Mouse (Mus musculus) liver, postnatal 0 days (tissue): ENCODE results near the gene Socs5. TPM values are rescaled to one million over a fixed set of nuclear protein-coding genes. Genes with fewer than 3 reads are reported as not detected.

Experiments used
- ATAC-seq: fragments of 200-750 bp; cut with Nextera tagmentation; 2 replicates; pipeline ENCODE4 v1.8.0; 2017; ENCODE audit warnings: mild to moderate bottlenecking, moderate library complexity
- DNase-seq: peaks from one replicate; pipeline ENCODE4 v3.0.0-alpha.2; 2016
- H3K27ac ChIP-seq: fragments of 300-500 bp; sonication (generic); 2 replicates; pipeline ENCODE4 v1.5.1; 2014; ENCODE audit warnings: antibody characterized with exemption, moderate library complexity, mild to moderate bottlenecking, low read depth
- H3K27me3 ChIP-seq: fragments of 300-500 bp; sonication (generic); 2 replicates; pipeline ENCODE4 v1.6.1; 2014; ENCODE audit warnings: low read length, control low read depth, mixed read lengths; ENCODE audit not compliant: insufficient read depth
- H3K36me3 ChIP-seq: fragments of 300-500 bp; sonication (generic); replicated peaks from 2 replicates; pipeline ENCODE4 v1.6.1; 2014; ENCODE audit warnings: mild to moderate bottlenecking, control low read depth, low read length, moderate library complexity, mixed read lengths; ENCODE audit not compliant: insufficient read depth
- H3K4me1 ChIP-seq: fragments of 300-500 bp; sonication (generic); 2 replicates; pipeline ENCODE4 v1.6.1; 2014; ENCODE audit warnings: antibody characterized with exemption, mild to moderate bottlenecking, control low read depth; ENCODE audit not compliant: insufficient read depth
- H3K4me2 ChIP-seq: fragments of 300-500 bp; sonication (generic); 2 replicates; pipeline ENCODE4 v1.6.1; 2014; ENCODE audit warnings: low read depth, mild to moderate bottlenecking, low read length, moderate library complexity, mixed read lengths
- H3K4me3 ChIP-seq: fragments of 300-500 bp; sonication (generic); 2 replicates; pipeline ENCODE4 v1.5.1; 2014; ENCODE audit warnings: low read depth, low read length
- H3K9ac ChIP-seq: fragments of 300-500 bp; sonication (generic); replicated peaks from 2 replicates; pipeline ENCODE4 v1.6.1; 2014; ENCODE audit warnings: mild to moderate bottlenecking, moderate library complexity
- H3K9me3 ChIP-seq: fragments of 300-500 bp; sonication (generic); 2 replicates; pipeline ENCODE4 v1.6.1; 2016; ENCODE audit warnings: mild to moderate bottlenecking, control low read depth, low read length, mixed read lengths
- CTCF ChIP-seq: sonication (generic); IDR thresholded peaks from 2 replicates; pipeline ENCODE4 v1.5.1; 2016; ENCODE audit warnings: antibody characterized with exemption, low read depth
- EP300 ChIP-seq: IDR thresholded peaks from 2 replicates; pipeline ENCODE4 v1.6.1; 2016; ENCODE audit warnings: antibody characterized with exemption, low read depth, mild to moderate bottlenecking
- WGBS: fragments of 180-500 bp; shearing (Covaris S2); extraction: QIAGEN DNeasy Blood & Tissue Kit; methylation state at CpG from one replicate; pipeline ENCODE4 v1.1.7; 2014; ENCODE audit not compliant: insufficient replicate concordance; 5-methylcytosine and 5-hydroxymethylcytosine counted together
- polyA plus RNA-seq: library from polyadenylated mRNA; unstranded; fragments of >200 nt; fragmentation: Nextera tagmentation; extraction: Ambion mirVana; gene quantifications from 2 replicates; pipeline ENCODE4 v1.2.1, GENCODE M21; 2015

Gene Socs5
- polyA plus RNA-seq, 1 experiment from 2014 or later, result 1.4 TPM

DNA sequence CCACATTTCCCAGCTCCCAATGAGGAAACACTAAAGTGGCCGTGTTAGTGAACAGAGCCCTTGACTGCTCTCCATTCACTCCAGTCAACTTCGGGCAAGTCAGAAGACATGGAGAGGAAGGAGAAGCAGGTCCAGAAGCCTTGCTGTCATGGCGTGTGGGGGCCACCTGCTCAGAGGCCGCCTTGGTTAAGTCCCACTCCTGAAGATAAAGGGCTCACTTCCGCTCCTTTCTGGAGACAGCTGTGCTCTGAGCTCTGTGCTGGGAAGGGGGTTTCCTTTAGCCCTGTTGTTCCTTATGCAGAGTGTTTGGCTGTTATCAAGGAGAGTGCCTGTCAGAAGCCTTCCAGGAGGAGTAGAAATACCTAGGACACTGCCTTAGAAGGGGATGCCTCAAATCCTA lies 45.5 kb downstream of the Socs5 start:
- TF ChIP-seq CTCF, result no peak
- TF ChIP-seq EP300, result no peak
- no peaks in the 10 kb centered on the region for H3K27me3 ChIP-seq
- H3K4me2 ChIP-seq, result no peak overlapping the region
- H3K36me3 ChIP-seq, result no peaks in the 10 kb centered on the region
- no peaks in the 10 kb centered on the region for H3K9me3 ChIP-seq
- 41% methylated on average over 5 of the region's 5 CpGs for whole genome bisulfite sequencing
- no peak overlapping the region for H3K9ac ChIP-seq
- H3K27ac ChIP-seq, result no peak overlapping the region
- ATAC-seq (no peak), DNase-seq (no peak)
- H3K4me3 ChIP-seq, result no peak overlapping the region
- H3K4me1 ChIP-seq, result peaks cover 5% of the 10 kb centered on the region; the same call in 1 of the 2 replicates

DNA sequence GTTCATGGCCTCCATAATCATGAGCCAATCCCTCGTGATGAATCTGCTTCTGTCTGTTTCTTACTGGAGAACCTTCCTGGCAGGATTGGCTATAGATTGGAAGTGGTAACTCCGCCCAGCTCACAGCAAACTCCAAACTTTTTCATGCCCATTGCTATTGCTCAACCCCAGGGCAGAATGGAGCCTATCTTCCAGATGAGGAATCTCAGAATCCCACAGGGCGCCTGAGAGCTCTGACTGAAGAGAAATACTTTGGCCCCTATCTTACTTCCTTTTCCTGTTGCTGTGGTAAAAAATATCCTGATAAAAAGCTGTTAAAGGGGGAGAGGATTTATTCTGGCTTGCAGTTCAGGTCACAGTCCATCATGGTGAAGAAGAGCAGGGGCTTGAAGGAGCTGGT lies 48.2 kb downstream of the Socs5 start:
- TF ChIP-seq EP300, result no peak
- no peak for TF ChIP-seq CTCF
- Histone ChIP-seq H3K27me3 (no peaks in the 10 kb centered on the region), H3K4me1 (peaks cover 5% of the 10 kb centered on the region; the same call in 1 of the 2 replicates), H3K4me2 (no peak overlapping the region), H3K36me3 (no peaks in the 10 kb centered on the region), H3K9me3 (no peaks in the 10 kb centered on the region), H3K27ac (no peak overlapping the region), H3K9ac (no peak overlapping the region), H3K4me3 (no peak overlapping the region)
- DNase-seq (no peak), ATAC-seq (no peak)
- 43% methylated on average over 3 of the region's 3 CpGs for WGBS

DNA sequence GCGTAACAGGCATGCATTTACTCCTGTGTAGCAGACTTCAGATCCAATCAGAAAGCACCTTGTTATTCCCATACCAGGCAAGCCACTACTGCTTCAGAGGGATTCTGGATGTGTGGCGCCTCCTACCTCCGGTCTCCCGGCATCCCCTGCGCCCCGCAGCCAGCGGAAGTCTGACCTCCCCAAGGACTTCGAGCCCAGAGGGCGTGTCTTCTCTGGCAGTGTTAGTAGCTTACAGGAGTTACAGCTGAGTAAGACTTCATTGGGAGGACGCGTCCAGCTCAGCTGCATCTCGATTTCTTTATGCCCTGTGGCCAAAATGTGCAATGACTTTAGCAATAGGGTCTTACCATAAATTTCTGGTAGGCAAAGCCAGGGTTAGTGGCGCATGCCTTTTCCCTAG lies 50.3 kb downstream of the Socs5 start:
- H3K36me3 ChIP-seq, result no peaks in the 10 kb centered on the region
- H3K9ac ChIP-seq, result no peak overlapping the region
- peaks cover 5% of the 10 kb centered on the region; the same call in 1 of the 2 replicates for H3K4me1 ChIP-seq
- ATAC-seq (peak; percentile 51; the same call in 1 of the 2 replicates), DNase-seq (peak; percentile 42)
- H3K27ac ChIP-seq, result no peak overlapping the region
- no peak overlapping the region for H3K4me2 ChIP-seq
- no peaks in the 10 kb centered on the region for H3K27me3 ChIP-seq
- no peaks in the 10 kb centered on the region for H3K9me3 ChIP-seq
- 72% methylated on average over 13 of the region's 13 CpGs for WGBS
- H3K4me3 ChIP-seq, result no peak overlapping the region
- no peak; the same call in 1 of the 2 replicates for TF ChIP-seq CTCF
- TF ChIP-seq EP300, result no peak

DNA sequence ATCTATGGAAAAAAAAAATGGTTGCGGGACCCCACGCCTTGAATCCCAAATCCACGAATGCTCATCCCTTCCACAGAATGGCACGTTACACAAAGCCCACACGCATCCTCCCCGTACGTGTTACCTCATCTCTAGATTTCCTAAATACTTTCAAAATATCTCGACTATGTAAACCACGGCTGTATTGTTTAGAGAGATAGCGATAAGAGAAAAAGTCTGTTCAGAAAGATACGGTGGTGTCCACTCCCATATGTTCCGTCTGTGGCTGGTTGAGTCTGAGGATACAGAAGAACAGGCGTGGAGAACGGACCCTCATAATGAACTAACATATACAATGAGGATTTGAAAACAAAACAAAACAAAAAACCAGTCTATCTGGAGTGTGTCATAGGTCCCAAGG lies 51.1 kb downstream of the Socs5 start:
- Histone ChIP-seq H3K9me3 (no peaks in the 10 kb centered on the region), H3K4me2 (no peak overlapping the region), H3K9ac (no peak overlapping the region), H3K27me3 (no peaks in the 10 kb centered on the region), H3K4me3 (no peak overlapping the region), H3K36me3 (no peaks in the 10 kb centered on the region), H3K27ac (no peak overlapping the region), H3K4me1 (peaks cover 5% of the 10 kb centered on the region; the same call in 1 of the 2 replicates)
- DNase-seq (no peak), ATAC-seq (no peak)
- TF ChIP-seq CTCF (no peak), EP300 (no peak)
- WGBS, result 47% methylated on average over 14 of the region's 14 CpGs

DNA sequence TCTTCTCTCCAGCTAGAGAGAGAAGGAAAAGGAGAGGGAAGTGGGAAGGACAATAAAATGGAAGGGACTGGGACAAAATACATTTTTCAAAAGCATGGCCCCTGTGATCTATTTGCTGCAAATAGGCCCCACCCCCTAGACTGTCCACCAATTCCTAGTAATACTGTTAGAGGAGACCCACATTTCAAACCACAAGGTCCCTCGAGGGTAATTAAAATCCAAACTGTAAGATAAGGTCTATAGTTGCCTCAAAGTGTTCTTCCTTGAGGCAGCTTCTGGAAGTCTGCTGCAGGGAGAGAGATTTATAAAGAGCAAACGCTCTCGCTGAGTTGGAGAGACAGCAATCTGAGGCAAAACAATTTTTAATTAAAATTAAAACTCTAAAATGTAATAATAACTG lies 52.8 kb downstream of the Socs5 start:
- no peak overlapping the region for H3K27ac ChIP-seq
- TF ChIP-seq CTCF (no peak), EP300 (no peak)
- no peak for ATAC-seq
- no peak for DNase-seq
- H3K27me3 ChIP-seq, result no peaks in the 10 kb centered on the region
- WGBS, result 63% methylated on average over 3 of the region's 3 CpGs
- no peak overlapping the region for H3K9ac ChIP-seq
- H3K36me3 ChIP-seq, result no peaks in the 10 kb centered on the region
- peaks cover 5% of the 10 kb centered on the region; the same call in 1 of the 2 replicates for H3K4me1 ChIP-seq
- H3K4me3 ChIP-seq, result no peak overlapping the region
- H3K9me3 ChIP-seq, result no peaks in the 10 kb centered on the region
- no peak overlapping the region for H3K4me2 ChIP-seq

DNA sequence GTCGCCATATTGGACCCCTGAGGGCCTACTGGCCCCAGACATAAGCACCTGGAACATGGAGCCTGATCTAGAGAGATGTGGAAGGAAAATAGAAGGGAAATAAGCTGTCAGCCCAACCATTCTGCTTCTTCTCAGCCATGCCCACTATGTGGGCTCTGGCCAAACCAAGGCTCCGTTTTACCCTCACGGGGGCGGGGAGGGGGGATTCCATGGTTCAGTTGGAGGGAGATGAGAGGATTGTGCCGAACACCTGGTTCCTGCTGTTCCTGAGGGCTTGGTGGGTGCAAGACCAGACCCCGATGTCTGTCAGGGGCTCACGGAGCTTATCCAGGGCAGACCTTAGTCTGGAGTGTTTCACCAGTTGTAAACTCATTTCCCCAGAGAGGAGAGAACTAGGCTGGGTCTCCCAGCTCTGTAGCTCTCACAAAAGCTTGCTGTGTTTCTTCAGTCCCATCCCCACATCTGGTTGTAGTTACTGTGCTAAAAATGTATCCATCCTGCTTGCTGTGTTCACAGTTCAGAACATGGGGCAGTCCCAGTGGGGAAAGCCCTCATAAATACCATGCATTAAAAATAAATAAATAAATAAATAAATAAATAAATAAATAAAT lies 56.9 kb downstream of the Socs5 start:
- TF ChIP-seq EP300 (no peak), CTCF (no peak)
- H3K27me3 ChIP-seq, result no peaks in the 10 kb centered on the region
- no peak overlapping the region for H3K27ac ChIP-seq
- no peak for ATAC-seq
- H3K4me1 ChIP-seq, result no peaks in the 10 kb centered on the region
- WGBS, result 85% methylated on average over 7 of the region's 7 CpGs
- no peak overlapping the region for H3K4me3 ChIP-seq
- DNase-seq, result no peak
- no peaks in the 10 kb centered on the region for H3K9me3 ChIP-seq
- H3K36me3 ChIP-seq, result no peaks in the 10 kb centered on the region
- no peak overlapping the region for H3K9ac ChIP-seq
- H3K4me2 ChIP-seq, result no peak overlapping the region

DNA sequence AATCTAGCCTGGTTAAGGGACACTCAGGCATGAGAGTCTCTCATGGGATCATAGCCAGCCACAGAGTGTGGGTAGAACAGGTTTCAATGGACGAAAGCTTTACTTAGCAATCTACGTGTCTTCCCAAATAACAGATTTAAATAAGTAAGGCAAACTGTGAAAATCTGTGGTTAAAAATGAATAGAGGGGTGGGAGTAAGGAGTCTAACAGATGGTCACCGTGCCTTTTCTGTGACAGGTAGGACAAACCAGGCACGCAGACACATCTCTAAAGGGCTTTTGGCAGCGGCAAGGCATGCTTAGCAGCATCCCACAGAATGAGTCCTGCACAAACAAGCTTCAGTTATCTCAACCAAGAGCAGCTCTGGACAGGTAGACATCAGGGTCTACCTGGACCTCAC lies 59.9 kb downstream of the Socs5 start:
- 88% methylated on average over 5 of the region's 5 CpGs for WGBS
- Histone ChIP-seq H3K36me3 (no peaks in the 10 kb centered on the region), H3K4me2 (no peak overlapping the region), H3K9me3 (no peaks in the 10 kb centered on the region), H3K4me1 (no peaks in the 10 kb centered on the region), H3K27me3 (no peaks in the 10 kb centered on the region), H3K4me3 (no peak overlapping the region), H3K27ac (no peak overlapping the region), H3K9ac (no peak overlapping the region)
- TF ChIP-seq CTCF (no peak), EP300 (no peak)
- DNase-seq, result no peak
- no peak for ATAC-seq
